Mouse (Mus musculus) midbrain, embryonic 14.5 days (tissue): Measurements from ENCODE around the gene Fam90a1a. TPM values are rescaled to one million over a fixed set of nuclear protein-coding genes. Genes with fewer than 3 reads are reported as not detected.

Experiments
- ATAC-seq: fragments of 200-750 bp; cut with Nextera tagmentation; 2 replicates; pipeline ENCODE4 v1.8.0; 2017; ENCODE audit warnings: moderate number of reproducible peaks, moderate library complexity; ENCODE audit not compliant: low FRiP score, low TSS enrichment
- DNase-seq: peaks from one replicate; pipeline ENCODE4 v3.0.0-alpha.2; 2015
- H3K27ac ChIP-seq: fragments of 300-500 bp; sonication (generic); replicated peaks from 2 replicates; pipeline ENCODE4 v1.5.1; 2014; ENCODE audit warnings: mild to moderate bottlenecking, low read depth, low read length, moderate library complexity
- H3K27me3 ChIP-seq: fragments of 300-500 bp; sonication (generic); 2 replicates; pipeline ENCODE4 v1.6.1; 2014; ENCODE audit warnings: low read length, control low read depth, mixed read lengths; ENCODE audit not compliant: control insufficient read depth, insufficient read depth
- H3K36me3 ChIP-seq: fragments of 300-500 bp; sonication (generic); 2 replicates; pipeline ENCODE4 v1.6.1; 2014; ENCODE audit warnings: low read length, control low read depth; ENCODE audit not compliant: control insufficient read depth, insufficient read depth
- H3K4me1 ChIP-seq: fragments of 300-500 bp; sonication (generic); 2 replicates; pipeline ENCODE4 v1.6.1; 2014; ENCODE audit warnings: mild to moderate bottlenecking, antibody characterized with exemption, low read length, control low read depth; ENCODE audit not compliant: control insufficient read depth, insufficient read depth
- H3K4me2 ChIP-seq: fragments of 300-500 bp; sonication (generic); 2 replicates; pipeline ENCODE4 v1.6.1; 2014; ENCODE audit warnings: mild to moderate bottlenecking, low read length, moderate library complexity
- H3K4me3 ChIP-seq: fragments of 300-500 bp; sonication (generic); replicated peaks from 2 replicates; pipeline ENCODE4 v1.5.1; 2014; ENCODE audit warnings: low read depth, low read length
- H3K9ac ChIP-seq: fragments of 300-500 bp; sonication (generic); replicated peaks from 2 replicates; pipeline ENCODE4 v1.6.1; 2014; ENCODE audit warnings: mild to moderate bottlenecking, low read length, moderate library complexity
- H3K9me3 ChIP-seq: fragments of 300-500 bp; sonication (generic); 2 replicates; pipeline ENCODE4 v1.6.1; 2016; ENCODE audit warnings: low read length, control low read depth, mixed read lengths; ENCODE audit not compliant: control insufficient read depth
- WGBS: fragments of 180-500 bp; shearing (Covaris S2); extraction: QIAGEN DNeasy Blood & Tissue Kit; methylation state at CpG from one replicate; pipeline ENCODE4 v1.1.7; 2014; 5-methylcytosine and 5-hydroxymethylcytosine counted together
- polyA plus RNA-seq: library from polyadenylated mRNA; unstranded; fragments of >200 nt; fragmentation: Nextera tagmentation; extraction: Ambion mirVana; gene quantifications from 2 replicates; pipeline ENCODE4 v1.2.1, GENCODE M21; 2014

Fam90a1a gene
- polyA plus RNA-seq, 1 experiment from 2014 or later, result not detected

GRCm38 (mm10) chr8:22004750-22005522 lies 46.4 kb downstream of the Fam90a1a start:
- DNase-seq (no peak), ATAC-seq (no peak; the same call in 1 of the 2 replicates)
- H3K9ac ChIP-seq, result no peak overlapping the region
- H3K4me1 ChIP-seq, result no peaks in the 10 kb centered on the region
- no peaks in the 10 kb centered on the region for H3K36me3 ChIP-seq
- WGBS, result 82% methylated on average over 14 of the region's 14 CpGs
- H3K27me3 ChIP-seq, result no peaks in the 10 kb centered on the region
- no peaks in the 10 kb centered on the region for H3K9me3 ChIP-seq
- no peak overlapping the region for H3K27ac ChIP-seq
- no peak overlapping the region for H3K4me3 ChIP-seq
- H3K4me2 ChIP-seq, result no peak overlapping the region

- DNase-seq (no peak), ATAC-seq (no peak)
- H3K9ac ChIP-seq, result no peak overlapping the region
- no peaks in the 10 kb centered on the region for H3K4me1 ChIP-seq
- H3K27me3 ChIP-seq, result no peaks in the 10 kb centered on the region
- no peaks in the 10 kb centered on the region for H3K9me3 ChIP-seq
- no peak overlapping the region for H3K4me2 ChIP-seq
- H3K36me3 ChIP-seq, result no peaks in the 10 kb centered on the region
- WGBS, result 88% methylated on average over 6 of the region's 6 CpGs
- no peak overlapping the region for H3K27ac ChIP-seq
- H3K4me3 ChIP-seq, result no peak overlapping the region
These were observed 47.9 kb downstream of the Fam90a1a start for GRCm38 (mm10) chr8:22006423-22006822.

- H3K4me1 ChIP-seq, result no peaks in the 10 kb centered on the region
- no peaks in the 10 kb centered on the region for H3K9me3 ChIP-seq
- WGBS, result 75% methylated on average over 3 of the region's 3 CpGs
- no peak overlapping the region for H3K4me3 ChIP-seq
- H3K9ac ChIP-seq, result no peak overlapping the region
- no peak overlapping the region for H3K27ac ChIP-seq
- no peak overlapping the region for H3K4me2 ChIP-seq
- DNase-seq (no peak), ATAC-seq (no peak)
- no peaks in the 10 kb centered on the region for H3K27me3 ChIP-seq
- H3K36me3 ChIP-seq, result no peaks in the 10 kb centered on the region
These were observed 50.9 kb downstream of the Fam90a1a start for GRCm38 (mm10) chr8:22009403-22009802.

GRCm38 (mm10) chr8:22013034-22013707 lies 54.7 kb downstream of the Fam90a1a start:
- no peak overlapping the region for H3K4me3 ChIP-seq
- H3K4me1 ChIP-seq, result no peaks in the 10 kb centered on the region
- no peaks in the 10 kb centered on the region for H3K36me3 ChIP-seq
- no peak overlapping the region for H3K4me2 ChIP-seq
- no peak overlapping the region for H3K9ac ChIP-seq
- ATAC-seq (no peak; the same call in 1 of the 2 replicates), DNase-seq (no peak)
- WGBS, result 84% methylated on average over 24 of the region's 24 CpGs
- H3K27me3 ChIP-seq, result no peaks in the 10 kb centered on the region
- no peak overlapping the region for H3K27ac ChIP-seq
- H3K9me3 ChIP-seq, result no peaks in the 10 kb centered on the region

Other genes with a start within 250 kb of the Fam90a1a start
- not detected in 2 replicates for gene Defa24, start 224.2 kb upstream of the Fam90a1a start, polyA plus RNA-seq
- gene Defb50, start 135.2 kb upstream of the Fam90a1a start, polyA plus RNA-seq, result not detected in 2 replicates
- gene Defb2, start 118.8 kb upstream of the Fam90a1a start, polyA plus RNA-seq, result not detected in 2 replicates
- gene Defb10, start 99.8 kb upstream of the Fam90a1a start, polyA plus RNA-seq, result not detected in 2 replicates
- not detected in 2 replicates for gene Defb9, start 73.3 kb upstream of the Fam90a1a start, polyA plus RNA-seq
- 2.4 TPM in 1 of 2 replicates, not detected in the other for gene Defb11, start 52.3 kb upstream of the Fam90a1a start, polyA plus RNA-seq
- not detected in 2 replicates for gene Defb15, start 26.0 kb upstream of the Fam90a1a start, polyA plus RNA-seq
- gene Defb35, start 20.4 kb upstream of the Fam90a1a start, polyA plus RNA-seq, result not detected in 2 replicates
- gene Defb13, start 12.0 kb upstream of the Fam90a1a start, polyA plus RNA-seq, result not detected in 2 replicates
- gene Ccdc70, start 11.1 kb downstream of the Fam90a1a start, polyA plus RNA-seq, result not detected in 2 replicates
- gene Atp7b, start 101.6 kb downstream of the Fam90a1a start, polyA plus RNA-seq, result 1.5 TPM in 2 replicates
- gene Alg11, start 102.0 kb downstream of the Fam90a1a start, polyA plus RNA-seq, result 27.0 and 37.3 TPM in 2 replicates
- 0.28 and 0.49 TPM in 2 replicates for gene Nek5, start 166.3 kb downstream of the Fam90a1a start, polyA plus RNA-seq
- gene Nek3, start 207.7 kb downstream of the Fam90a1a start, polyA plus RNA-seq, result 6.1 and 9.2 TPM in 2 replicates
- 8.3 and 15.5 TPM in 2 replicates for gene Ckap2, start 227.1 kb downstream of the Fam90a1a start, polyA plus RNA-seq
- gene Vps36, start 234.1 kb downstream of the Fam90a1a start, polyA plus RNA-seq, result 36.1 and 39.9 TPM in 2 replicates